Mouse (Mus musculus) ovary, postnatal 36 days (tissue): ENCODE measurements at regions not wholly inside any gene's neighbourhood (a gene's known extent, or its start where the extent isn't known, plus 50 kb on each side); places are given as distances from the start of the nearest gene placed in this dataset.

ENCODE experiments used
- DNase-seq: peaks from one replicate; pipeline ENCODE4 v3.0.0; 2022; ENCODE audit warnings: low spot score, mixed read lengths

DNA sequence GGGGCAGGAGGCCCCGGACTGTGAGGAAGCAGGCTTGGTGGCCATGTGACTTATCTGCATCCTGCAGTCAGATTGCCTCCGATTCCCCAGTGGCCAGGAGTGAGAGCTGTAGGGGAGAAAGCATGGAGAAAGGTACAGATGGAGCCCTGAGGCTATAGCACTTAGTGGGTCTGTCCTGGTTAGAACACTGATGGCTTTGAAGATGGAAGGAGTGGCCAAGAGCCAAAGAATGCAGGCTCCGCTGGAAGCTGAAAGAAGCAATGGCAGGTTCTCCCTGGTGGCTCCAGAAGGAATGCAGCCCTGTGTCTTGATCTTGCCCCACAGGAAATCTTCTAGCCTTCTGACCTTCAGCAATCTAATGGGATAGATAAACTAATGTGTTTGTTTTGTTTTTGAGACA, 926.3 kb downstream of the 4930447A16Rik start:
- no peak for DNase-seq

DNA sequence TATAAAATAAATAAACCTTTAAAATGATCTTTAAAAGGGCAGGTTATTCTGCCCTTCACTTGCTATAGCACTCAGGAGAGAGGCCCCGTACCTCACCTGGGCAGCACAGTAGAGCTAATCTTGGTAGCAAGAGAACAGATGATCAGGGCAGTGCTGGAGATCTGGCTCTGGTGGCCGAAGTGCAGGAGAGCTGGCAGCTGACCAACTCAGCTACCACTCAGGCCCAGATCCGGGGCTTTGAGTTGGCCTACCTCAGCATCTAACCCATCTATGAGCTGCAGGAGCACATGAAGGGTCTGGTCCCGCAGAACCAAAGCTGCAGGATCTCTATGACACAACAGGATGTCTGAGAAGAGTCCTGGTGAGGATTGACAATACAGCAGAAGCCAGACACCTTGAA, 928.0 kb downstream of the 4930447A16Rik start:
- DNase-seq = no peak

DNA sequence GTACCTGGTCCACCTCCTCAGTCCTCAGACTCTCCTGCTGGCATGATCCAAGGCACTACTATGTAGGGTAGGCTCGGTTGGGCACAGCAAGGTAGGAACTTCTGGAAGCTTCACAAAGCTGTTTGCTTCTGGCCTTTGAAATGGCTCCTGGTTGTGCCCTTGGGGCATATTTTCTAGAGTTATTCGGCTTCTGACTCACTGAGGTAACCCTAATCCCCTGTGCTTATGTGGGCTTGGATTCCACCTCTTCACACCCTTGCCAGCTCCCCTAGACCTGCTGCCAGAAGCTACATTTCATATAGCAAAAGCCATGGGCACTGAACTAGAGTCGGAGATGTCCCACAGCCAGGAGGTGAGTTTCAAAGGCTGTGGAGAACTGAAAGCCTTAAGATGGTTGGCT, 933.7 kb downstream of the 4930447A16Rik start:
- no peak for DNase-seq

DNA sequence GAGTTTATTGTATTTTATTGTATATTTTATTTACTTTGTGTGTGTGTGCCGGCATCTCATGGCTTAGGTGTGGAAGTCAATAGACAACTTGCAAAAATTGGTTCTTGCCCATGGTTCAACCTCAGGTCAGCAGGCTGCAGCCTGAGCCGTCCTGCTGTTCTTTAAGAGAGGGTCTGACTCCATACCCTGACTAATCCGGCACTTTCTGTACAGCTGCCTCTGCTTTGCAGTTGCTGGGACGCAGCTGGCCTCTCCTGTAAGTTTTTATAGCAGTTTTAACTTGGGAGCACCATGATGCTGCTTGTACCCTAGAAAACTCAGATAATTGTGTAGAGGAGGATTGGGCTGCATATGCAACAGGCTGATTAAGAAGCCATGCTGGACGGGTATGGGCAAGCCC, 938.2 kb downstream of the 4930447A16Rik start:
- no peak for DNase-seq

DNA sequence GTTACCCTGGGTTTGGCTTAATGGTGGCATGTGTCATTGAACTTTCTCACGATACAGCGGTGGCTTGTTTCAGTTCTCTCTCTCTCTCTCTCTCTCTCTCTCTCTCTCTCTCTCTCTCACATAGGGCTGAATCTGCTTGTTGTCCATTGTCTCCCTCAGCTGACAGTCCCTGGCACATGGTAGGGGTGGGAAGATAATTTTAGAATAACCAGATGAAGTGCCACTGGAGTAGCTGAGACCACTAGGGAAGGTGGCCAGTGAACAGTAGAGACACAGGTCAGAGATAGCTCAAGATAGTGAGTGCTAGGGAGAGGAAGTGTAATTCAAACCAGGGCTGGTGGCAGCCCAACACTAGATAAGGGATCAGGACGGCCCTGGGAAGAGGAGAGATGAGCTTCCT, 938.7 kb downstream of the 4930447A16Rik start:
- no peak for DNase-seq

DNA sequence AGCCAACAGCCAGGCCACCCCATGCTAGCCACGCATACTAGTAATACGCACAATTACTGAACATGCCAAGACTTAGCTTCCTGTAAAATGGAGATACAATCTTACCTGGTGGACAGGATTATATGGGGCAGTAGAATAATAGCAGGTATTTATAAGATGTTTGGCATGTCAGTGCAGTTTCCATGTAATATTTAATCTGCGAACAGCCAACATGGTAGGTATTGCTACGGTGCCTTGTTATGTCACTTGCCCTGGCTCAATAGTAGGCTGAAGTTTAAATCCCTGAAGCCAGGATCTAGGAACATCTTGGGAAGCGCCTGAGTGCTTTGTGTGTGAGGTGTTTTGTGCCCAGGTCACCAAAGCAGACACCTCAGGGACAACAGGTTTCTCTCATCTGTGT, 942.3 kb downstream of the 4930447A16Rik start:
- no peak for DNase-seq

DNA sequence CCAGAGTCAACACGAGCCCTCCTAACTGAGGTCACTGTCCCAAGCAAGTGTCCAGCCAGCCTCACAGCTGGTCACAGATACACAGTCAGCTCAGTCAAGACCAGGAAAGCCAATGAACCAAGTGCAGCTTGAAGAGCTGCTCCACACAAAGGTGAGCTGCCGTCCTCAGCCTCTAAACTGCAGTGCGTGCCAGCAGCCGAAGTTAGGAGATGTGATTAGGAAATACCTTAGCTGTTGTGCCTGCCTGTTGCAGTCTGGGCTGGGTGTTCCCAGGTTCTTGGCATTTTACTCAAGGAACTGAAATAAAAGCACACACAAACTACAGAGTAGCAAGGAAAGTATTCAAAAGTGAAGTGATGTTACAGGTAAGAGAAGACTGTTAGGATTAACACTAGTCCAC, 942.9 kb downstream of the 4930447A16Rik start:
- DNase-seq = no peak

DNA sequence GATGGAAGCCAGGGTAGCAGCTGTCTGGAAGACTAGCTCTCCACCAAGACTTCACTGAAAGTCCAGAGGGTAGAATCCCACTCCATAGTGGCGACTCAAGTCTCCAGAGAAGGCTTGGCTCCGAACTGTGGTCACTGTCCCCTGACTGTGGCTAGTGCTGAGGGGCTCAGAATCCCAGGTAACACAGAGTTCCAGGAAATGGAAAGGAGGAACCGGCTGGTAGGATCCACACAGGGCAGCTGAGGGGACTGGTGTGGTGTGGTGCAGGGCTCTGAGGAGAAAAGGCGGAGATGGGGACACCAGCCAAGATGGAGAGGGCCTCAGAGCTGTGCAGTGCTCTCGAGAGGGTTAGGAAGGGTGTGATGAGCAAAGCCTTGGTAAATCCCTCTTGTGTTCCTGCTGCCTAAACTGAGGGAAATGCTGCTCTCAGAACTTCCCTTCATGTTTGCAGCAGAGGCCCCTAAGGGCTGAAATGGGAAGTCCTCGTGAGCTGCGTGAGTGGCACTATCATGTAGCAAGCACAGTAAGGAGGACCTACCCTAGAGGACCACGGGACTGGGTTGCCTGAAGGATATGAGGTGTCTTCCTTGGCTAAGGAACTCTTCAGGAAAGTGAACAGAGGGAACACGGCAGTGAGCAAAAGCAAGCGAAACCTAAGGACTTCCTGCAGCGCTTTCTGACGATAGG, 946.2 kb downstream of the 4930447A16Rik start:
- no peak for DNase-seq

DNA sequence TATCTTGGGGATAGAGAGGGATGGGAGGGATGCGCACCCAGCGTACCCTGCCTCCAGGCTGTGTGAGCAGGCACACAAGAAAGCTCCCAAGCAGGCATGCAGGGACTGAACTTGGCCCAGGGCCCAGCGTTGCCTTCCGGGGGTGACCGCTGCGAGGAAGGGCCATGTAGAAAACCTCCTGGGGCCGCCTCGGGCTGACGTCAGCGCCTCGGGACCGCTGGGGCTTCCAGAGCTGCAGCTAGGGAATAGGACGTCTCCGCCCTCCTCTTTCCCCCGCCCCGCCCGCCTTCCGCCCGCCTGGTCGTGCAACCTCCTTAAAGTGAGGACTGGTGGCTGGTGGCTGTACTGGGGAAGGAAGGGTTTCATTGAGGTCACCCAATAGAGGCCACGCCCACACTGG, 948.4 kb downstream of the 4930447A16Rik start:
- peak; percentile 76 for DNase-seq

DNA sequence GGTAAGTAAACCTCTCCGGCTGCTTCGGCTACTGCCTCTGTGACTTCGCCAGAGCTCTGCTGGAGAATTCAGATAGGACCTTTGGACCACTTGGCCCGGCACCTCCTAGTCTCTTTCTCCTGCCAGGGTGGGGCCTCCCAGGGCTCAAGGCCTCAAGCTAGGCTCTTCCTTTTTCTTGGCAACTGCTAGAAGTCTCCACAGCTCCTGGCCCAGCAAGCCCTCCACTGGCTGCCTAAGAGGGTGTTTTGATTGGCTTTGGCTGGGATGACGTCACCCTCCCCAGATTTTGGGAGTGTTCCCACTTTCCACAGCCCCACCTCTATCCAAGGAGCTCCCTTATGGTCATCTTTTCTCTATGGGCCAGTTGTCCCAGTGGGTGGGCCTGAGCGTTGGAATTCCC, 949.4 kb downstream of the 4930447A16Rik start:
- DNase-seq = peak; percentile 74

DNA sequence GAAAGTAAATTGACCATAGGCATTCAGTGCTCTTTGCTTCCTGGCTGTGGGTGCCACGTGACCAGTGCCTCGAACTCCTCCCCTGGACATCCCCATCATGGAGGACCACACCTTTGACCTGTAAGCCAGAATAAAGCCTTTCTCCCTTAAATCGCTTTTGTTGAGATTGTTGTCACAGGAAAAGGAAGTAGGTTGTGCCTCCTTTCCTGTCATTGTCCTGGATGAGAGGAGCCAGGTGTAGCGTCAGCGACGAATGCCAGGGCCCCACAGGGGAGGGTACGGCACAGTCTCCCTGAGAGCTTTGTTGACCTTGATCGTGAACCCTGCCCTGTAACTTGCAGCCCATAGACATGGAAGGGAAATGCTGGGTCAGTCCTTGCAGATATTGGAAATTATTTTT, 952.8 kb downstream of the 4930447A16Rik start:
- DNase-seq = no peak

DNA sequence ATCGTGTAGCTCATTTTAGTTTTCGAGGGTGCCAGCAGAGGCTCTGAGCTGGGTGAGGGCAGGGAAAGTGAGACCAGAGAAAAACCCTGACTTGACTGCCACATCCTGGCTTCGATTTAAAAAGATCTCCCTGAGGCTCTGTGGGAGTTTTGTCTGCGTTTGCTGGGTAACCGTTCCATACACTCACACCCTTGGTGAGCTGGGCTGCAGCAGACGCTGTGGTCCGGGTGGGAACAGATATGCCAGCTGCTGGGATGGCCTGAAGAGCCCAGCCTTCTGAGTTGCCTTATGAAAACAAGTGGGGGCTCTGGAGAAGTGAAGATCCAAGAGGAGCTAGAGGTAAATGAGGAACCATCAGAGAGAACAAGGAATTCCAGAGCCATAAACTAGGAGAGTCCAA, 962.3 kb downstream of the 4930447A16Rik start:
- DNase-seq = no peak

DNA sequence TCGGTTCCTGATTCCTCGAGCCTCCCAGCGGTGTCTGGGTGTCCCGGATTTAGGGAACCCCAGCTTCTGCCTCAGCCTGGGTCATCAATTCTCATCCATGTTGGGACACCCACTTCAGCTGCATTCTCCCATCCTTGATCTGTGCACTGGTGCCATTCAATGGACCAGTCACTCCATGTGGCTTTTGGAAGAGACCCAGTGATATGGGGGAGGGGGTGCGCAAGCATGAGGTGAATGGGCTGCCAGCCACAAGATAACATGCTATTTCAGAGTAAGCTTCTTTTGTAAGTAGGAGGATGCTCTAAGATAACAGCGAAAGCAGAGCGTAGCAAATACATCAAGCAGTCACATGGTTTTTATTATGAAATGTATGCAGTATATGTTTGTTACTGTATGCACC, 963.1 kb downstream of the 4930447A16Rik start:
- no peak for DNase-seq

DNA sequence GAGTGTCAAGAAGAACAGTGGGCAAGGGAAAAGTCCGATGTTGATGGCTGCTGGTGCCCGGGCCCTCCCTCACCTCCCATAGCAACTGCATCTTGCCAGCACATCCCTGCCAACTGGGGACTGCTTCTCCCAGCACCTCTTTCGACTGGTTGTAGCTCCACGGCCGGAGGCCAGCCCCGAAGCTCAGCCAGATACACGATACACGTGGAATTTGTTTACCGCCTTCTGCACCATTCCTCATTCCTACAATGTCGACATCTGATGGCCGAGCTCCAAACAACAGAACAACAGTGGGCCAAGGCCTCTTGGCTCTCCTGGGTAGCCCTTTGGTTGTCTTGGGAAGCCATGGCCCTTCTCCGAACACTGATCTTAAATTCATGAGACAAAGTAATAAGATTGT, 965.1 kb downstream of the 4930447A16Rik start:
- no peak for DNase-seq

DNA sequence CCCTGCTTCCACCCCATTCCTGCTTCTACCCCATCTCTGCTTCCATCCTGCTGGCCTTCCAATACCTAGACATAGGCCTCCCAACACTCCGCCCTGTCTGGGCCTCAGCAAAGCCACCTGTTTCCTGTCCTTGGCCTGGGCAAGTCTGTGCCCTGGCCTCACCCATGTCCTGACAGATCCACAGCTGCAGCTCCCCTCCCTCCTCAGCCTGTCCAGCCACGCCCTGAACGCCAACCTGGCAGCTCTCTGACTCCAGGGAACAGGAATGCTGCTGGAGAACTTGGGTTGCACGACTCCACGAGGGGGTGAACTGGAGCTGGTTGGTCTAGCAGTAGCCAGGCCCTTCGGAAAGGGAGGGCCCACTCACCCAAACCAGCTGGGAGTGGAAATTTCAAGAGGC, 966.1 kb downstream of the 4930447A16Rik start:
- DNase-seq = no peak

DNA sequence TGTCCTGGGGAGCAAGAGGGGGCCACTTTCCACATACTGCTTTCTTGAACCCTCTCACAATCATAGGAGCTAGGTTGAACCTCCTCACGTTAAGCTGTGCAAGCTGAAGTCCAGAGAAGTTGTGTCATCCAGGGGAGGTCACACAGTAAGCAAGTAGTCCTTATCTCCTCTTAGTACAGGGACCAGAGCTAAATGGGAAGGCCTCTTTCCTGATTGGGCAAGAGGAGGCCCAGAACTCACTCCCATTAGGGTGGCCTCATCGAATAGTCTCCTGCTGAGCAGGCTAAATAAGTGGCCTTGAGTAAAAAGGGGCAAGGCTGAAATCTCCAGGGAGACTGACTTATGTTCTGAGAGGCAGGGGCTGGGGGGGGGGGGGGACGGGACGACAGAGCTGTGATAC, 966.5 kb downstream of the 4930447A16Rik start:
- no peak for DNase-seq

DNA sequence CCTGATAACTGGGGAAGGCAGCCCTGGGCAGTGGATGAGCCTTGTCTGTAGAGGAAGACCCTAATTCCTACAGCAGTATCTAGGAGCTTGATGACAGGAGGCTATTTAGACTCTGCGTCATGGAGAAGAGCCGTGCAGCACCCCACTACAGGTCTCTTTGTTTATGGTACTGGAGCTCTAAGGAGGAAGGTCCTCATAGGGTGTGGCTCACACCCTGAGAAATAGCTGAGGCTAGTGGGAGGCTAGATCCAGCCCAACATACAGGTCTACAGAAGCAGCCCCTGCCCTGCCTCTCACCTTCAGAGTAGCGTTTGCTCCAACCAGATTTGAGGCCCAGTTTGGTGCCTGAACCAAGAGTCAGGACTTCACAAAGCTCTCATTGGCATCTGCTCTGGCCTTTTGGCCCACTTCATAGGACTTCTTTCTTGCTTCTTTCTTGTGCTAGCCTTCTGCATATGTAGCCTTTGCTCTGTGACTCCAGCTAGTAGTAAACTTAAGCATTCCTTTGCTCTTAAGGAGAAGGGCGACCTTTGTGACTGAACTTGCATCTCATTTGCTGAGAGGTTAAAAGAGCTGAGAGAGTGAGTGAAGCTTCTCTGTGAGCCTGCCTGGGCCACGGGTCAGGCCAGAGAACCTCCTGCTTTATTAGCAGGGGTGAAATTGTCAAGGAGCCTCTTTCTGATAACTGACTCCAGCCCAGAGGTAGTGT, 967.2 kb downstream of the 4930447A16Rik start:
- DNase-seq = no peak

DNA sequence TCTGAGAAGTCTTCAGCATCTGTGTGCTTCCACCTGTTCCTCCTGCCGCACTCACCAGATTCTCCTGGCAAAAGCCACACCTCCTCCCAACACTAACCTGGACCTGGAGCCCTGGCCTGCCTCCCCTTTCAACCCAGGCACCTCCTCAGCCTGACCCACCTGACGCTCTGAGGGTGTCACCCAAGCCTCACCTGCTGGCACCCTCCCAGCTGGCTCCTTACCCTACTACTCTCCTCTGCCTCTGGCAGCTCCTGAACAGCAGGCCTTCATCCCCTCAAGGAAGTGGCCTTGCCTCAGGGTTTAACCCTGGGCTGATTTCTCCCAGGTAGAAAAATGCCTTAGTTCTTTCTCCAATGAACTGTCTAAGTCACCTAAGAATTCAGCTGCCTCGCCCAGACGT, 973.5 kb downstream of the 4930447A16Rik start:
- peak; percentile 56 for DNase-seq

DNA sequence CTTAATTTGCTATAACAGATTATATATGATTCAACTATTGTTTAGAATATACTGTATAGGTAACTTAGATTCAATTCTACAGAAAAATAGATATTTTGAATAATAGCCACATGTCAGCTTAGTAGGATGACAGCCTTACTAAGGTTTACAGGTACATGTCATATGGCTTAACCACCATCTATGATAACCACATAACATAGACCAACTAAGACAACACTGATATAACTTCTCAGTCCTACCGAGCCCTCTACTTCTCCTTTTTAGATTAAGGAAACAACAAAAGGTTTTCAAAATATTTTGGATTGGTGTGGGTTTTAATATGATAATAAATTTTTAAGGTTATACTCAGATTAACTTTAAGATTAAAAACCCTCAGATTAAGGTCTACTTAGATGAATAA, 977.4 kb downstream of the 4930447A16Rik start:
- no peak for DNase-seq

DNA sequence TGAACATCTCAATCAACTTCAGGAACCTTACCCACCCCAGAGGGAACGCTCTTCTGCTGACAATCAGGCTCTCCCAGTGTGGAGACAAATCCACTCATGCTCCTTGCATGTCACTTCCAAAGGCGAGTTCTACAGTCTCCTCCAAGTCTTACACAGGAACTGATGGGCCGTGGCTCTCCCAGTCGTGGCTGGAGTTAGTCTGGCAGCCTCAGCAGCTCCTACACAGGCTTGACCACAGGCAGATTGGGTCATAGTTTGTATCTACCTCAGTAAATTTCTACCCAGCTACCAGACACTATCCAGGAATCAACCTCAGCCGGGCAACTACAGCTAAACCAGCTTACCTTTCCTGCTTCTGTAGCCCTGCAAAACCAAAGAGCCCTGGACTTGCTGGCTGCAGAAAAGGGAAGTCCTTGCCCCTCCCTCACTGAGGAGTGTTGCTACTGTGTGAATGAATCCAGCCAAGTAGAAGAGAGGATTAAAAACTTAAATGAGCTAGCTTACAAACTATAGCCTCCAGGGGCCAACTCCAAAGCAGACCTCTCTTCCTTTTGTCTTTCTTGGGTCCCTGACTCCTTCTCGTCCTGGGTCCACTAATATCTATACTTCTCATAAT, 978.5 kb downstream of the 4930447A16Rik start:
- DNase-seq = no peak

DNA sequence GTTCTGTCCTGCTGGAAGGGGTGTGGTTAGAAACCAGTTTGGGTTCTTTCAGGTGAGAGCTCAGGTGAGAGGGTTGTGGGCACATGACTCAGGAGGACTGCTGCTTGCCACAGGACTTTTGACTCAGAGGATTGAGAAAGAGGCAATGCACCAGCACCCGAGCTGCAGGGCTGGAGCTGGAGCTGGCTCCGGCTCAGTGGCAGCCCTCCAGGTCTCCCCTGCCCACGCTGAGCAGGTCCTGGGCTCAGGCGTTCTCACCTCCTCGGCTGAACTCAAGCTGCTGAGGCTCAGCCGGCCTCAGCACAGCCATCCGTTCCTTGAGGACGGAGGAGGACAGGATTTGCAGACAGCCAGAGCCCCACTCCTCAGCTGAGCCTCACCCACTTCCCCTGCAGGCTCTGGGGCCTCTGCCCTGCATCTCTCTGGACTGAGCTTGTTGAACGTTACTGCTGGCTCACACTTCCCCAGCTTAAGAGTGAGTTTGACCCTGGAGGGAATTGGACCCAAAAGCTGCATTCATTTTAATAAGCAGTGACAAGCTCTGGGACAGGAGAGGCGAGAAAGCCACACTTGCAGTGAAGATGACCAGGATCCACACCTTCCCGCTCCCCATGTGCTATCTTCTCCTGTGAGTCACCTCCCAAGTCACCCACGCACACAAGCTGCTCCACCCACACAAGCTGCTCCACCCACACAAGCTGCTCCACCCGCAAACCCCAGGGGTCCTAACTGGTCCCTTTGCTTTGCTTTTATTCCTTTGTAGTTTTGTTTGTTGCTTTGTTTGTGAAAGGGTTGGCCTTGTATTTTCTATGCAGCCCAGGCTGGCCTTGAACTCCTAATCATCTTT, 981.0 kb downstream of the 4930447A16Rik start:
- peak; percentile 52 for DNase-seq

DNA sequence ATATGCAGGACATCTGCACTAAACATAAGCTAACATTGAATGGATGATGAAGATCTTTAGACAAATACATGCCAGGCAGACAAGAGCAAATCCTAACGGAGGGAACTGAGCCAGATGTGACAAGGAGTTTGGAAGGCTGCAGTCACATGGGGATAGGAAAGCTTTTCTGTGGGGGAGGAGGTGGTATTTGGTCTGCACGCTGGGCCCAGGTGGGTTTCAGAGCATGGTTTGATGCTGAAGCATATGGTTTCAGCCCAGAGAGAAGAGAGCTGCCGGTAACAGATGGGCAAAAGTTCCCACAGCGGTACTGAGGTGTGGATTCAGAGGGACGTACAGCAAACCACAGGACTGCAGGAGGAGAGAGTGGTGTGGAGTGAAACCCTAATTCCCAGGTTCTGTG, 982.1 kb downstream of the 4930447A16Rik start:
- DNase-seq = no peak

DNA sequence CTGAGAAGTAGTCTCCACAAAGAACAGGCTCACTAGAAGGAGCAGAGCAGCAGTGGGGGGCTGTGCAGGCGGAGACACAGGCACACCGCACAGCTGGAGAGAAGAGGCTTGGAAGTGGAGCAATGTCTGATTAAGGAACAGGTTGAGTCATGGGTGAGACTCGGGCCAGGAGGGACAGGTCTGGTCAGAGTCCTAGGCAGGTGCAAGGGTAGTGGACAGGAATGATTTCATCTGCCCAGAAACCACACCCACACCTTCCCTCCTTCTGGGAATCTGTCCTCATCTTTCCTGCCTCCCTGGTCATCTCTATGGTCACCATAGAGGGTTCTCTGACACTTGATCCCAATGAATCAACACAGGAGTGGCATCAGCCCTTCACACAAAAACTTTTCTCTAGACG, 983.8 kb downstream of the 4930447A16Rik start:
- no peak for DNase-seq
